Mouse (Mus musculus) T-helper 1 cell (primary cell): Measurements from ENCODE around the gene Qrich2.
"Not testable (repeated sequence)": the region's sequence is repeated elsewhere in the genome, so short reads cannot be mapped to it uniquely, and the experiment has no call there.

ENCODE experiments used
- in situ Hi-C: fragments of 300-600 bp; cut with MboI, MseI; formaldehyde crosslinking; loops from one replicate; pipeline ENCODE4 v1.15.1; 2025; ENCODE audit warnings: high pct_unique_total_duplicates

The Qrich2 gene

DNA sequence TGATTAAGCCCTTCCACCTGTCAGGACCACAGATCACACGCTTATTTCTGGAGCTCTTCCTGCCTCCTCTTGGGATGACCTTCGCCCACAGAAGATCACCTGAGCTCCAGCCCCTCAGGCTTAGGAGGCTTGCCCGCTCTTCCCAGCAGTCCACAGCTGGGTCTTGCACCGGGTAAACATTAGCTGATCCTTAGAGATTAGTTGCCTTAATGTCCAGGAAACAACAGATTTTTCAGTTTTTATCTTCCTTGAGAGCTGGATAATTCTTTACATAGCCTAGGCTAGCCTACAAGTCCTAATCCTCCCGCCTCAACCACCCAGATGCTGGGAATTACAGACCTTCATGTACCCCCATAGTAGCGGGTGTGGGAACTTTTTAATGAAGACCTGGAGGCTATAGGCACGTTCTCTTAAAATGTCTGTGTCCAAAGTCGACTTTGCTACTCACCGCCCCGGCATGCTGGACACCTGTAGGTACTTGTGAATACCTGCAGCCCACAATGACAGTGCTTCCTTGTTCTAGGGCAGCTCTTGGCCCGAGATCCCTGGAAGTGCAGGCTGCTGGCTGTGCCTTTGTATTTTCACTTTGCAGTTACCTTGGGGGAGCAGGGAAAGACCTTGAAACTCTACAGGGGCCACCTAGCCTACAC, 34.5 kb downstream of the Qrich2 start:
- in situ Hi-C loops = no loop called here

DNA sequence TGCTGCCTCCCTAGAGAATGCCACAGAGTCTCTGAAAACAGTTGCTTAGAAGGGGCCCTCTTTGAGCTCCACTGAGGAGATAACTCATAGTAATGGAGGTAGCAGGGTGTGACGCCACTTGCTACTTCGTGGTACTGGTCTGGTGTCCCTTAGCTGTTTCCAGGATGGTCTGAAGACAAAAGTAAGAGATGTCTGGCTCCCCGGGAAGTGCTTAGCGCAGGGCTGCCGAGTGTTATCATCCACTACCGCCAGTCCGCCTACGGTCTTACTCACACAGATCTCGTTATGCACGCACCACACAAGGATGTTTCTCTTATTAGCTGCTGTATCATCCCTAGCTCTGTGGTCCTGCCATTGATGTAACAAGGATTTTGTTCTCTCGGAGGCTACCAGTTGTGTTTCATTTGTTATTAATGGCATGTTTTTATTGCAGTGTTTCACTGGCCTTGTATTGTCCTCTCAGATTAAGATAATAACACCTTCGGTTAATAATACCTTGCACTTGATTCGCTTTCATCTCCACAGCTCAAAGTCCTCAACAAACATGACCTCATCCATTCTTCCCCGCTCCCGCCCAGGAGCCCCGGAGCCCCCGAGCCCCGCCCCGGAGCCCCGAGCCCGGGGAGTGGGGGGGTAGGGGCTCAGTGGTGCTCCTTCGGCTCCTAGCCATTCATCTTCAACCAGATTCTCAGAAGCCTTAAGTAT, 35.2 kb downstream of the Qrich2 start:
- in situ Hi-C loops = no loop called here

DNA sequence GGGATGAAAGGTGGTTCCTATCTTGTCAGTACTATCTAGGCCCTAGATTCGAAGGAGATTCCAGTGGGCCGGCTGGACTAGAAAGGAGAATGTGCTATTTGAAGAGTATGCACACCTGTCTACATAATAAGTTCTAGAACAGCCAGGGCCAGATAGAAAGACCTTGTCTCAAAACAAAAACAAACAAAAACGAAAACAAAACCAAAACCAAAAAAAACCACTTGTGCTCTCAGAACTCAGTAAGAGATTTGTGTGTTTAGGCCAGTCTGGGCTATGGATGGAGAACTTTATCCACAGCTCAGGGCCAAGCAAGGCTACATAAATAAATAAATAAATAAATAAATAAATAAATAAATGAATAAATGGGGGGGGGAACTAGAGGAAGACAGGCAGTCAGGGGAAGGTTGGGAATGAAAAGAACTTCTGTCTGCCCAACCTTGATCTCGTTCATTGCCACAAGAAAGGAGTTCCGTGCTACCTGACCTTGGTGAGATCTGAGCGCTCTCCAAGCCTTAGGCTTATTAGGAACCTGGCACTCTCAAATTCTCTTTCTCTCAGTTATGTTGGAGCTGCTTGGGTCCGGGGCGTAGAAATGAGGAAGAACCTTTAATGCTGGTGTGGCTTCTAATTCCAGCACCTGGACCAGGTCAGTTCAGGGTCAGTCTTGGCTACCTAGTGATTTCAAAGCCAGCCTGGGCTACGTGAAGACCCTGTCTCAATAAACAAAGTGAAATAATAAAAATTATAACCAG, 36.0 kb downstream of the Qrich2 start:
- in situ Hi-C loops = no loop called here

DNA sequence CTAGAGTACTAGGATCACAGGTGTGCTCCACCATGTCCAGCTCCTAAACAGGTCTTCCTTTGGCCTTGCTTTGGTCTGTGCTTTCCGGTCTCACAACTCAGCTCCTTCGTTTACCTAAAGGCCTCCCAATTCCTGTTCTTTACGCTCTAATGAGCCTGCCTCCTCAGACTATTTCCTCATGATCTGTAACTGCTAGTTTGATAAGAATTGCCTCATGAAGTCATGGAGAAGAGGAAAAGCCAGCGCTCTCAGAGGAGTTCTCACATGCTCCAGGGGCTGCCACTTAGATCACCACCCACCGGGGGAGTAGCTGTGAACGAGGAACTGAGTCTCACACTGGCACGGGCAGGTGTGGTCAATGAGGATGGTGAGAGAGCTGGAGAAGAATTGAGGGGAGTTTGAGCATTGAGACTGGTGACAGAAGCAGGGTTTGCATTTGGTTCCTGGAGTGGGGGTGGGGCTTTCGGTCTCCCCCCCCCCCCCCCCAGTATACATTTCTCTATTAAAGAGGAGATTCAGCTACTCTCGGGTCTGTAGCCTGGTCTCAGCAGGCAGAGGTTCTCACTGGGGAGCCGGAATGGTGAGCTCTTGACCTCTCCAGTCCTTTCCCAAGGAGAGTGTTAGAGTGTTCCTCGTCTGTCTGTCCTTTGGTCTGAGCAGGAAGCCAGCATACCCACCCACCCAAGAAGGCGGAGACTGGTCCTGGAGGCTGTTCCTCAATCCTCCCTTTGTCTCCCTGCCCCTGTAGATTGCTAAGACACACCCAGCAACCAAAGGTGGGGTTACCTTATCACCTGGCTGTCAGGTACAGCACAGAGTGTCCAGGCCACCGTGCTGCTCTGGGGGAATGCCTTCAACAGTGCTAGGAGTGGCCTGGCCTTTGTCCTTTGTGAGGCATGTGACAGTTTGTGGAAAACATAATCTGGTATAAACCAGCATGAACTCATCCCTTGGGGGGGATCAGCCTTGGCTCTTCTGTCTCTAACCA, 36.9 kb downstream of the Qrich2 start:
- in situ Hi-C loops = no loop called here

DNA sequence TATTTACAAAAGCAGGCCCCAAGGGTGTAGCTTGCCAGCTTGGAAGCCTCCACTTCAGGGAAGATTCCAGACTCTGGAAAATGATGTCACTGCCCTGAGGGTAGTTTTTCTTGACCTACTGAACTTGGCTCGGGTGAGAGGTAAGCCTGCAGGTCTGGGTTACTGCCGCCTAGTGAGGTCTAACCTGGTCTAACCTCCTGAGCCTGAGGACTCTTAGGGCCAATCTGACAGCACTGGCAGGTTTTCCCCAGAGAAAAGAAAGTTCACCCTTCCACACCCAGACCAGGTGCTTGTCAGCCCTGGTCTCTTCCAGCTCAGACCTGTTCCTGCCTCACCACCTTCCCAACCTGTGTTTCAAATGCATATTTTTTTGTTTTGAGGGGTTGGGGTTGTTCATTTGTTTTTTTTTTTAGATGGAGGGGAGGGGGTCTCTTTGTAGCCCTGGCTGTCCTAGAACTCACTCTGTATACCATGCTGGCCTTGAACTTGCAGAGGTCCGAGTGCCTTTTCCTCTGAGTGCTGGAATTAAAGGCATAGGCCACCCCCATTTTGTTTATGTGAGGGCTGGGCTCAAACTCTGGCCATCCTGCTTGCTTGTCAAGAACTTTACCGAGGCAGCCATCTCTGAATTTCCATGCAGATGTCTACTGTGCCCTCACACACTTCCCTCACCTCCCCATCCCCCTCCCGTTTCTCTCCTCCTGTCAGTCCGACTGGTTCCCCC, 39.0 kb downstream of the Qrich2 start:
- in situ Hi-C loops = no loop called here

DNA sequence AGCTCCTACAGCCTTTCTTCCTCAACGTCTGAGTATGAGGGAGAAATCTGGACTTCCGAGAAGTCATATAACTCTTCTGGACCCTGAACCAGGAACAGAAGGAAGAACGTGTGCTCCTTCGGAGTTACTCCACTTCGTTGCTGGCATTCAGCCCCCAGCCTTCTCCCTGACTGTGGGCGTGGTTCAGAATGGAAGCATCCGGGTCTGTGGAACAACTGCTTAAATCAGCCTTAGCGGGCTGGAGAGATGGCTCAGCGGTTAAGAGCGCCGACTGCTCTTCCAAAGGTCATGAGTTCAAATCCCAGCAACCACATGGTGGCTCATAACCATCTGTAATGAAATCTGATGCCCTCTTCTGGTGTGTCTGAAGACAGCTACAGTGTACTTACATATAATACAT, 39.7 kb downstream of the Qrich2 start:
- in situ Hi-C loops = not testable (repeated sequence)

DNA sequence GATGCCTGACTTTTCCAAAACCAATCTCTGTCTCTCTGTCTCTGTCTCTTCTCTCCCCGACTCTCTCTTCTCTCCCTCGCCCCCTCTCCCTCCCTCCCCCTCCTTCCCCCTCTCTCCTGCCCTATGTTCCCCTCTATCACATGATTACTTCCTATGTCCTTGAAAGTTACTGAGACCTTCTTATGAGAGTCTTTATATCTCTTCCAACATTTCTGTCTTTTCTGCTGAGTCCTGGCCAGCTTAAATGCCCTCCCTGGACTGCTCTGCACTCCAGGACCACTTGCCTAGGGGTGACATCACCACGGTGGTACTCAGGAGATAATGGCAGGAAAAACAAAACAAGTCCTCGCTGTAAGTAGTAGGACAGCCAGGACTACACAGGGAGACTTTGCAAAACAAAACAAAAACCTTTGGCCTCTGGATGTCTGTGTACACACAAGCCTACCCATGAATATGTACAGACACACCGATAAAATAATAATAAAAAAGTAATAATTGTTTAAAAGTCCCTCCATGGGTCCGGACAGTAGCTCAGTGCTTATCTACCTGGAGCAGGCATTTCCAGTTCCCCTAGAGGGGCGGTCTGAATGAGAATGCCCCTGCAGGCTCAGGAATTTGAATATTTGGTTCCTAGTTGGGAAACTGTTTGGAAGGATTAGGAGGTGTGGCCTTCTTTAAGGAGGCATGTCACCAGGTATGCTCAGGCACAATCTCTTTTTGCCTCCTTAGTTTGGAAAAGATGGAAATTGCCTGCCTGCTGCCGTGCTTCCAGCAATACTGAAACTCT, 41.2 kb downstream of the Qrich2 start:
- in situ Hi-C loops = loop anchor here (25.0 kb wide), 1 partner anchor 1812 kb away; the partner anchor contains the start of gene Cyth1

DNA sequence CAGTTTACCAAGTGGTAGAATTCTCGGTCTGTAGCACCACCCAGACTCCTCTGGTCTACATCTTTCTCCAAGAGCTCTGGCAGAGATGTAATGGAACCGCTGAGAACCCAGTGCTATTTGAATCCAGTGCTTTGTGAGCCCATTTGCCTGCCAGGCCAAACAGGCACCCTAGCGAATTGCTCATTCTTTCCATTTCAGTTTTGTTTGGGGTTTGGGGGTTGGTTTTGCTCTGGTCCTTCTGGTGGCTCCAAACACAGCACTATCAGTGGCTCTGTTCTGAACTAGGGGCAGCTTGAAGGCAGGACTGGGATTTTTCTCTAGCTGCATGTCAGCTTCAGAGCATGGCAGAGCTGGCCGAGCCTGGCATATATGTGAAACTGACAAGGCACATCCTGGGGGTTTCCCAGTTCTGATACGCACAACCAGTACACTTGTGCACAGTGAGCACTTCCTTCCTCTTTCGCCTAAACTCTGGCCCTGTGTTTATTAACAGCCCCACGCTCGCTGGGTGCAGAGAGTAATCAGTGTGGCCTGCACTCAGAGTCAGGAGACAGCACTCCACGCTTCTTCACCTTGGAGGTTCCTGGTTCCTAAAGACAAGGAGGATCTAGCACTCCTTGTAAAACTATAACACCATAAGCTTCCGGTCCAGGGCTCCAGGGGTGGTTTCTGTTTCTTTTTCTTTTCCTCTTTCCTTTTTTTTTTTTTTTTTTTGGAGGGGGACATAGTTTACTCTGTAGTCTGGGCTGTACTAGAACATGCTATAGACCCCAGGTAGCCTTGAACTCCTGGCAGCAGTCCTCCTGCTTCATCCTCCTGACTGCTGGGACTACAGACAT, 42.0 kb downstream of the Qrich2 start:
- in situ Hi-C loops = loop anchor here (25.0 kb wide), 1 partner anchor 1813 kb away; the partner anchor contains the start of gene Cyth1

DNA sequence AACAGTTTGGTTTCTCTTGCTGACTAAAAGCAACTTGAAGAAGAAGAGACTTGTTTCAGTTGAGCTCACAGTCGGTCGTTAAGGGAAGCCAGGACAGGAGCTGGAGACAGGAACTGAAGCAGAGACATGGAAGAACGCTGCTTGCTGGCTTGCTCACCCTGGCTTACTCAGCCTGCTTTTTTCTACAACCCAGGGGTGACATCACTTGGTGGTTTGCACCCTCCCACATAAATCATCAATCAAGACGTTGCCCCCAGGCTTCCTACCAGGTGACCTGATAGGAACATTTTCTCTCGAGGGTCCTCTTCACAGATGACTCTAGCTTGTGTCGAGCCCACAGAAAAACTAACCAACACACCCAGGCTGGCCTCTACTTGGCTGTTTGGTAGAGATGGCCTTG, 42.8 kb downstream of the Qrich2 start:
- in situ Hi-C loops = loop anchor here (25.0 kb wide), 1 partner anchor 1814 kb away; the partner anchor contains the start of gene Cyth1

DNA sequence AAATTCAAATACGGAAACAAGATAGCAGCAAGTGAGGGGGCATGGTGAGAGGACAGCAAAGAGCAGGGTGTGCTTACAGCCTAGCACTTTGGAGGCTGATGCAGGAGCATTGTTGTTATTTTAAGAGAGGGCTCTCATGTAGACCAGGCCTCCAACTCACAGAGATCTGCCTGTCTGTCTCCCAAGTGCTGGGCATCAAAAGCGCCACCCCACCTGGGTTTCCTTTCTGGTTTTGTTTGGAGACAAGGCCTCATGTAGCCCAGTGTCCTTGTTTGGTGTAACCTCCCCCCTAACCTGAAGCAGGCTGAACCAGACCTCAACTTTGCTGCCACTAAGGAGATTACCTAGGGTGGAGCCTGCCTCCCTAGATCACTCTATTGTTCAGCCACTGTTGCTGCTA, 43.5 kb downstream of the Qrich2 start:
- in situ Hi-C loops = loop anchor here (25.0 kb wide), 1 partner anchor 1815 kb away; the partner anchor contains the start of gene Cyth1

DNA sequence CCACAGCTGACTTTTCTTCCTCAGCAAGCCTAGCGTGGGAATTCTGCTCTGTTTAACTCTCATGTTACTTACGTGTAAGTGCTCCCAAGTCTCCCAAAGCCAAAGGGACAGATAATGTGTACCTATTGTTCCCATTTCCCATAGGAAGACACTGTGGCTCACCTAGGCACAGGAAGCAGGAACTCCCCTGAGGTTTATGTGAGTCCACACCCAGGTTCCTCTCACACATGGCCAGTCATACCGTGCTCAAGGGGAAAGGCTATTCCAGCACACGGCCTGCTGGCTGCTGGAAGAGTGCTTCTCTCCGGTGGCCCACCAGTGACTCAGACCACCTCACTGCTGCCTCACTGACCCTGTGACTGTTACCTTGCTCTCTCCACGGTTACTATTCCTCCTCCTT, 44.9 kb downstream of the Qrich2 start:
- in situ Hi-C loops = loop anchor here (25.0 kb wide), 1 partner anchor 1816 kb away; the partner anchor contains the start of gene Cyth1

DNA sequence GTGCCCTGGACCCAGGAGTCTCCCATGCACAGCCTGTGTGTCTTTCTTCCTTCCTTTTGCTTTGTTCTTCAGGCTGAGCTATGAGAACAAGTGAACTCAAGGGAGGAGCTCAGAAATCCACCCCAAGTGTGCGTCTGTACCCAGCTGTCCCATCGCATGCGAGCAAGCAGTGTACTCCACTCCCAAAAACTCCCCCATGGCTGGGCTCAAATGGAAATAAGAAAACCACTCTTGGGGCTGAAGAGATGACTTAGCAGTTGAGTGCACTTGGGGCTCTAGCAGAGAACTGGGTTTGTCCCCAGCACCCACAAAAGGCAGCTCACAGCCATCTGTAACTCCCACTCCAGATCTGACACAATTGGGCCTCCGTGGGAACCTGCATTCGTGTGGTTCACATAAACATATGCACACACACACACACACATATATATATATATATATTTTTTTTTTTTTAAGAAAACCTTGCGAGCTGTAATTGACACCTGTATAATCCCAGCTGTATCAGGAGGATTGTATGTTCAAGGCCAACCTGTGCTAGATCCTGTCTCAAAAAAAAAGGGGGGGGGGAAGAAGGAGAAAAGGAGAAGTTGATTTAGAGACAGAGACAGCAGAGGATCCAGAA, 47.1 kb downstream of the Qrich2 start:
- in situ Hi-C loops = loop anchor here (10.0 to 25.0 kb wide), 3 partner anchors 886 to 1818 kb away; partner anchors contain the start of gene Cyth1

DNA sequence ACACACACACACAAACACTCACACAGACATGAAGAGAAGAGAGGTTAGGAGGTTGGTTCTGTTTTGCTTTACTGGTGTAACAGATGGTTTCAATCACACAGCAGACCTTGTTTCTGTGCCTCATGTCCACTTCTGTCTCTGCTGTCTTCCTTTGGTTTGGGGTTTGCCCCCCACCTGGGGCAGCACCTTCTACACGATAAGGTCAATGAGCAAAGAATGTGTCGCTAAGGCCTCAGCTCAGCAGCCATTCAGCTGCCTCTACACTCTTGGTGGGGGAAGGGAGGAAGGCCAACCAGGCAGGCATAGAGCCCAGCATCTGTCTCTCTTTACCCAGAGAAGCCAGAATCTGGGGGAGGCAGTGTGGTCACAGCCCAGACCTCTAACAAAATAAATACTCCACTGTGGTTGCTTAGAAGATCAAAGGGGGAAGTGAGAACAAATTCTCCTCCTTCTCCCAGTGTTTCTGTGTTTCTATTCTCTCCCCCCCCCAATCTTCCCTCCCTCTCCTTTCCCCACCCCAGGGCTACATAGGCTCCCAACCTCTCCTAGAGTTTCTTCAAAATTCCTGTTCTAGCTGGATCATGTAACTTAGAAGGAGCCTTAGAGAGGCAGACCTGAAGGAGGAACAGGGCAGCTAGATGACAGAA, 47.7 kb downstream of the Qrich2 start:
- in situ Hi-C loops = loop anchor here (10.0 to 25.0 kb wide), 3 partner anchors 886 to 1819 kb away; partner anchors contain the start of gene Cyth1

DNA sequence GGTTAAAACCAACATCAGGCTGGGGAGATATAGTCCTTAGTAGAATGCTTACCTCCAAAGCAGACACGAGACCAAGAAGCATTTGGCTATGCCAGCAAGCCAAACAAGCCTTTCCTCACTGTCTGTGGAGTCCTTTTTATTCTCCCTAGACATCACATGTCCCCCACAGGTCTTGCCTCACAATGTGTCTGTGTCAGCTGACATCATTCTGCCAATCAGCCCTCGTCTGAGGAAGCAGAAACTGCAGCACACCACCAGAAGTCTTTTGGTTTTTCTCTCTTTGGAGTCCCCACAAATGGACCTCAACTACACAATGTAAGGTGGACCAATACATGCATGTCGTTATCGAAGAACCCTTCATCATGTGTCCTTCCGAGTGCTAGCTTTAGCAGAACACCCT, 49.0 kb downstream of the Qrich2 start:
- in situ Hi-C loops = loop anchor here (10.0 to 25.0 kb wide), 3 partner anchors 888 to 1820 kb away; partner anchors contain the start of gene Cyth1

DNA sequence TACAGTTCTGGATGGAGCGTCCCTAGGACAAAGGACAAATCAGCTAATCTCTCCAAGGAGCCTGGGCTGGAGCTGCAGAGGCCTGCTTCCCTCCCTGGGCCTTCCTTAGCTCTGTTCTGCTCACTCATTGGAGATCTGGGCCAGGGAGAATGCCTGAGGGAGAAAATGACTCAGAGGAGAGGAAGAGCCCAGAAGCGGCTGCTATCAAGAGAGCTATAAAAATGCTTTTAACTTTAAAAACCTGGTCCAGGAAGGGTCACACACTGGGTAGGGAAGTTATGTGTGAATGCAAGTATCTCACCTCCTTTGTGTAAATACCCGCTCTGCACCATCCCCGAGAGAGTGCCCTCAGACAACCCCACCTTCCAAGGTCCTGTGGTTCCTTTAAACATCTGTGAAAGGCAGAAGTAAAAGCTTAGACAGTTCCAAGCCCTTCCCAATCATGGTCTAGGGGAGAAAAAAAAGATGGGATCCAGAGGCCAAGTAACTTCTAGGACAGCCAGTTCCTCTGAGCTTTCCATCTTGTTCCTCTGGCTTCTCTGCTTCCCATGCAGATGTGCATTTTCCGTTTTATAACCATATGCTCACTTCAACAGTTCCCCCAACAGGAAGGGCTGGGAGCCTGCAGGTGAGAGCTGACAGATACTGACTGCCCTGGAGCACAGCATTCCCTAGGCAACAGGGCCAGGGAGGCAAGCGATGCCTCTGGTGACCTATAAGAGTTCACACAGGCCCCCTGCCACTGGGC, 49.7 kb downstream of the Qrich2 start:
- in situ Hi-C loops = loop anchor here (10.0 to 25.0 kb wide), 3 partner anchors 888 to 1821 kb away; partner anchors contain the start of gene Cyth1

DNA sequence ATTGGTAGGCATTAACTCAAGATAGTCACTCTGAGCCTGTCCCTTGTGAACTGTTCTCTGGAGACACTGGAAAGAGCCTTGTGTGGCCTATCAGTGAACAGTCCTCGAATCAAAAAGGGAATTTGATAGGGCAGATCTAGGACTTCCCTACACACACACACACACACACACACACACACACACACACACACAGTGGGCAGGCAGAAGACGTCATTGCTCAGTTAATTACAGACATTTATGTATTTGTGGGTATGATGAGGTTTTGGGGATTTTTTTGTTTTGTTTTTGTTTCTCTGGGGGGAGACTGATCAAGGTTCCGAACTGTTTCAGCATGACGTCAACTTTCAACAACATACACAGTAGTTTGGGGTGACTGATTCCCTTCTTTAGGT, 52.4 kb downstream of the Qrich2 start:
- in situ Hi-C loops = loop anchor here (10.0 to 25.0 kb wide), 3 partner anchors 891 to 1824 kb away; partner anchors contain the start of gene Cyth1
